Mouse (Mus musculus): ENCODE results near the gene Hmgxb4. TPM values are rescaled to one million over a fixed set of nuclear protein-coding genes. Genes with fewer than 3 reads are reported as not detected.
A peak's percentile ranks its signal among the peaks of the same experiment; 100 is the strongest.

Gene Hmgxb4
- total and polyA plus RNA-seq, 2 experiments from 2014 or later = 24.7 to 66.9 TPM

DNA sequence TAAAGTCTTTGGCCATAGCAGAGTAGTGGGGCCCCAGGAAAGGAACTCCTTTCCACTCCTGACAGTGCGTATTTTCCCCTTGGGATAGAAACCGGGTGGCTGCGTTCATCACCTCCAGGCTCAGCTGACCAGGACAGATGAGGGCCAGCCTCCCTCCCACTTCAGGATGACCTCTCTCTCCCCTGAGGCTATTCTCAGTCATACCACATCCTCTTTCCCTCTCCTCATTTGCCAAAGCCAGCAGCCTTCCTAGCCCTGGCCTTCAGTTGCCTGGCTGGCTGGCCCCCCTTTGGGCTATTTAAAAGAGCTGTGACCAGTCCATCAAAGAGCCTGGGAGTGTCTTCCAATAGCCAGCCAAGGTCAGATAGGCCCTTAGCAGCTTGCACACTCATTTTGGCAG lies 70.1 kb downstream of the Hmgxb4 start:
- Histone ChIP-seq H3K4me1 (ENCODE audit: insufficient read depth, low read length) (no peaks in the 10 kb centered on the region), H3K9me3 (ENCODE audit: low read length) (no peaks in the 10 kb centered on the region), H3K27me3 (ENCODE audit: insufficient read depth, low read length) (no peaks in the 10 kb centered on the region), H3K36me3 (ENCODE audit: insufficient read depth, low read length) (peaks cover 19% of the 10 kb centered on the region; the same call in 1 of the 2 replicates), H3K4me2 (ENCODE audit: low read depth, low read length) (no peak overlapping the region), H3K27ac (no peak overlapping the region), H3K9ac (replicated peaks; ENCODE audit: low read length) (no peak overlapping the region), H3K4me3 (ENCODE audit: low read length) (no peak overlapping the region)
- TF ChIP-seq CTCF (IDR thresholded peaks at IDR 0.05; ENCODE audit: low read depth) = no peak
- no peak for ATAC-seq
- no peak for DNase-seq (ENCODE audit: low spot score)
- 55% methylated on average over 3 of the region's 3 CpGs for WGBS

DNA sequence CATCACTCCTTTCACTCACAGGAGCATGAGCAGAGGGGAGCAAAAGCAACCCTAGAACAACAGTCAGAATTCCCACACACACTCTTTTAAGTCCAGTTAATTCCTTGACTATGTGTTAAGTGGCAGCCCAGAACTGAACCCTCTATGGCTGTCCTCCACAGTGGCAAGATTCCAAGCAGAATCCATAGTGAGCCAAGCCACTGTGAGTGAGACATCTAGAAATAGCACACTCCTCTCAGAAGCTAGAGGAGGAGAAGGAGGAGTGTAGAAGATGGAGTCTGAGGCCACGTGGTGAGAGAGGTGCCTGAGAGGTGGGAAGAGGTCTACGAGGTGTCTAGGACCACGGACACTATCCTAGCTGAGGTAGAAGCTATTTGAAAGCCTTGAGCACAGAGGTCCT lies 71.6 kb downstream of the Hmgxb4 start:
- H3K4me3 ChIP-seq (ENCODE audit: low read length) = no peak overlapping the region
- WGBS = 94% methylated on average over 3 of the region's 3 CpGs
- no peaks in the 10 kb centered on the region for H3K27me3 ChIP-seq (ENCODE audit: insufficient read depth, low read length)
- peaks cover 13% of the 10 kb centered on the region; the same call in 1 of the 2 replicates for H3K36me3 ChIP-seq (ENCODE audit: insufficient read depth, low read length)
- no peak overlapping the region for H3K27ac ChIP-seq
- DNase-seq (ENCODE audit: low spot score) = no peak
- no peak for TF ChIP-seq CTCF (IDR thresholded peaks at IDR 0.05; ENCODE audit: low read depth)
- no peak overlapping the region for H3K9ac ChIP-seq (replicated peaks; ENCODE audit: low read length)
- ATAC-seq = no peak
- H3K4me2 ChIP-seq (ENCODE audit: low read depth, low read length) = no peak overlapping the region
- H3K4me1 ChIP-seq (ENCODE audit: insufficient read depth, low read length) = no peaks in the 10 kb centered on the region
- no peaks in the 10 kb centered on the region for H3K9me3 ChIP-seq (ENCODE audit: low read length)

DNA sequence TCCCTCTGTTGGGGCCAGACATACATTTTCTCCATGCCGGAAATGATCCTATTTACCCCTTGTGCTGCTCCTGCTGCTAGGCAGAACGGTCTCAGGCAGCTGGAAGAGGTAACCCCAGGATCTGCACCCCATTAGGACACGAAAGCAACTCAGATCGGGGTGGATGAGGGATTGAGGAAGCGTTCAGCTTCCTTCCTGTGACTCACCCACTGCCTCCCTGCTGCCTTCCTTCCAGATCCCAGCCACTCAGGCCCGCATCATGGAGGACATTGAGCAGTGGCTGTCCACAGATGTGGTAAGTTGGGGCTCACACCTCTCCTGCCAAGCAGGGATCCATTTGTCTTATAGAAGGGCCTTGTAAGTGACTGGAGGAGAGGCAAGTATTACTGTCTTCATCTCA lies 74.1 kb downstream of the Hmgxb4 start:
- DNase-seq (ENCODE audit: low spot score) = no peak
- H3K27ac ChIP-seq = no peak overlapping the region
- no peaks in the 10 kb centered on the region for H3K4me1 ChIP-seq (ENCODE audit: insufficient read depth, low read length)
- no peak overlapping the region for H3K4me3 ChIP-seq (ENCODE audit: low read length)
- no peak overlapping the region for H3K4me2 ChIP-seq (ENCODE audit: low read depth, low read length)
- no peaks in the 10 kb centered on the region for H3K9me3 ChIP-seq (ENCODE audit: low read length)
- ATAC-seq = no peak
- H3K27me3 ChIP-seq (ENCODE audit: insufficient read depth, low read length) = no peaks in the 10 kb centered on the region
- no peak for TF ChIP-seq CTCF (IDR thresholded peaks at IDR 0.05; ENCODE audit: low read depth)
- 86% methylated on average over 6 of the region's 6 CpGs for WGBS
- H3K9ac ChIP-seq (replicated peaks; ENCODE audit: low read length) = no peak overlapping the region
- peaks cover 13% of the 10 kb centered on the region; the same call in 1 of the 2 replicates for H3K36me3 ChIP-seq (ENCODE audit: insufficient read depth, low read length)

DNA sequence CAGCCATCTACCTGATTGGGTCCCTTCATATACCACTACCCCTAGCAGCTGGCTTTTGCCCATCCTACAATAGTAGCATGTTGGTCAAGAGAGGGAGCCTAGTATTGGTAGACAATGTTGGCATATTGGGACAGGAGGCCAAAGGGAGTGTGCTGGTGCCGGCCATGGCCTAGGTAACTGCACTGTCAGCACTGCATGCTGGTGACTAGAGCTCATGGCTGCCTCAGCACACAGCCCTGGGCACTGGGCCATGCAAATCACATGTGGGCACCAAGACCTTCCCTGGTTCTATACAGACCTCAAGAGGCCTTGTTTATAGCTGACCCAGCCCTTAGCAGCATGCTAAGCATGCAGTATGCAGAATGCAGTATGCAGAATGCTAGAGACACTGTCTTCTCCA lies 77.1 kb downstream of the Hmgxb4 start:
- no peak overlapping the region for H3K4me3 ChIP-seq (ENCODE audit: low read length)
- no peak overlapping the region for H3K4me2 ChIP-seq (ENCODE audit: low read depth, low read length)
- WGBS = 89% methylated on average over 1 of the region's 1 CpGs
- H3K4me1 ChIP-seq (ENCODE audit: insufficient read depth, low read length) = no peaks in the 10 kb centered on the region
- no peak overlapping the region for H3K27ac ChIP-seq
- no peak overlapping the region for H3K9ac ChIP-seq (replicated peaks; ENCODE audit: low read length)
- ATAC-seq = no peak
- TF ChIP-seq CTCF (IDR thresholded peaks at IDR 0.05; ENCODE audit: low read depth) = no peak
- H3K36me3 ChIP-seq (ENCODE audit: insufficient read depth, low read length) = peaks cover 12% of the 10 kb centered on the region; the same call in 1 of the 2 replicates
- DNase-seq (ENCODE audit: low spot score) = no peak
- H3K27me3 ChIP-seq (ENCODE audit: insufficient read depth, low read length) = no peaks in the 10 kb centered on the region
- no peaks in the 10 kb centered on the region for H3K9me3 ChIP-seq (ENCODE audit: low read length)

DNA sequence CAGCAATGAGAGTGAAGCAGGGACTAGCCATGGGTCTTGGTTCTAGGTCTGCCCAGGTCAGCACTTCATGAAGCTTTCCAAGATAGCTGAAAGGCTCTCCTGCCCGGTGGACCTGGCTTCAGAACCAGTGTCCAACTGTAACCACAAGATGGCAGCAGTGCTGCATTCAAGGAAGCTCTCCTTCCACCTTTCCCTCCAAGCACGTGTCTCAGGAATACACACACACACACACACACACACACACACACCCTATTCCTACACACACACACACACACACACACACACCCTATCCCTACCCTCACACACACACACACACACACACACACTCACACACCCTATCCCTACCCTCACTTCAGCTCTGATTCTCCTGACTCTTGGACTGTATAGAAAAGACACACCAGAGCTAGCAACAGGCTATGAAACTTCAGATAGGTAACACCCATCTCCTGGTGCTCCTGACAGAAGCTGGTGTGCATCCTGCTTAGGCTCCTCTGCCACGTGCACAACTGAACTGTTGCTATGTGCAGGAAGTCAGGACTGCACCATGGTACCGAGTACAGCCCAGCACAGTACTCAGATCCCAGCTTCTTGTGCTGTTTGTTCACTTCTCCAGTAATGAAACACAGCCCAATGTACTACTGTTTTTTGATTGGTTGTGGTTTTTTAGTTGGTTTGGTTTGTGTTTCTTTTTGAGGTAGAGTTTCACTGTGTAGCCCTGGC lies 78.6 kb downstream of the Hmgxb4 start:
- peak; percentile 99 for TF ChIP-seq CTCF (IDR thresholded peaks at IDR 0.05; ENCODE audit: low read depth)
- Histone ChIP-seq H3K9me3 (ENCODE audit: low read length) (no peaks in the 10 kb centered on the region), H3K4me3 (ENCODE audit: low read length) (no peak overlapping the region), H3K4me1 (ENCODE audit: insufficient read depth, low read length) (no peaks in the 10 kb centered on the region), H3K9ac (replicated peaks; ENCODE audit: low read length) (no peak overlapping the region), H3K4me2 (ENCODE audit: low read depth, low read length) (no peak overlapping the region), H3K27me3 (ENCODE audit: insufficient read depth, low read length) (no peaks in the 10 kb centered on the region), H3K27ac (no peak overlapping the region), H3K36me3 (ENCODE audit: insufficient read depth, low read length) (no peaks in the 10 kb centered on the region)
- ATAC-seq (peak; percentile 88), DNase-seq (ENCODE audit: low spot score) (peak; percentile 90)
- 30% methylated on average over 4 of the region's 4 CpGs for WGBS

DNA sequence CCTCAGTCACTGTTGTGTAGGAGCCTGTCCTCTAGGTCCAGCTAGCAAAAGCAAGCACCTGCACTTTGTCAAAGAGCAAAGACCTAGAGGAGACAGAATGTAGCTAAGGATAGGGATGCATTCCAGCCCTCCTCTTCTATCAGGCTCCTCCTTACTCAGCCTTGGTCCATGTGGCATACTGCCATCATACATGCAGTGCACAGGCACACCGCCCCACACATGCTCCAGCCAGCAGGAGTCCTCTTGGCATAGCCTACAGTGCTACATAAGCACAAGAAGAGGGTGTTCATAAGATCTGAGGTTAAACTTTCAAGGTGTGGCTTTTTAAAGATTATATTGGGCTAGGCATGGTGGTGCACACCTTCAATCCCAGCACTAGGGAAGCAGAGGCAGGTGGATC lies 81.7 kb downstream of the Hmgxb4 start:
- Histone ChIP-seq H3K4me3 (ENCODE audit: low read length) (no peak overlapping the region), H3K4me2 (ENCODE audit: low read depth, low read length) (no peak overlapping the region), H3K9me3 (ENCODE audit: low read length) (no peaks in the 10 kb centered on the region), H3K27me3 (ENCODE audit: insufficient read depth, low read length) (no peaks in the 10 kb centered on the region), H3K4me1 (ENCODE audit: insufficient read depth, low read length) (no peaks in the 10 kb centered on the region), H3K9ac (replicated peaks; ENCODE audit: low read length) (no peak overlapping the region), H3K36me3 (ENCODE audit: insufficient read depth, low read length) (no peaks in the 10 kb centered on the region), H3K27ac (no peak overlapping the region)
- ATAC-seq (no peak), DNase-seq (ENCODE audit: low spot score) (no peak)
- no peak for TF ChIP-seq CTCF (IDR thresholded peaks at IDR 0.05; ENCODE audit: low read depth)
- WGBS = 44% methylated on average over 1 of the region's 1 CpGs

DNA sequence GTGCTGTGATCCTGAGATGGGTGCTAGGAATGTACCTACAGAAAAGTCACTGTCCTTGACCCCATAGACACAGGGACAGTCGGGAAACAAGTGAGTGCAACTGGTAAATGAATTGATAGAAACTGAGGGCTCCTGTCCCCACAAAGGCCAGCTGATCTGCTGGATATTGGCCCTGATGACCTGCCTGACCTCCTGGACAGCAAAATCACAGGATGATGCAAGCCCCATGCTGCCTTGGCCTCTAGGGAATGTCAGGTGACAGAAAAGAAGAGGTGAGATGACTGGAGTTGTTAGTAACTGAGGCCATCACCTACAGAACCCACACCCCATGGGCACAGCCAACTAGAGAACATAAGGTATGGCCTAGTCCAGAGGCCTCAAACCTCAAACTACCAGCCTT lies 85.1 kb downstream of the Hmgxb4 start:
- ATAC-seq (no peak), DNase-seq (ENCODE audit: low spot score) (no peak)
- Histone ChIP-seq H3K4me2 (ENCODE audit: low read depth, low read length) (no peak overlapping the region), H3K9me3 (ENCODE audit: low read length) (no peaks in the 10 kb centered on the region), H3K4me1 (ENCODE audit: insufficient read depth, low read length) (no peaks in the 10 kb centered on the region), H3K9ac (replicated peaks; ENCODE audit: low read length) (no peak overlapping the region), H3K36me3 (ENCODE audit: insufficient read depth, low read length) (no peaks in the 10 kb centered on the region), H3K27me3 (ENCODE audit: insufficient read depth, low read length) (no peaks in the 10 kb centered on the region), H3K4me3 (ENCODE audit: low read length) (no peak overlapping the region), H3K27ac (no peak overlapping the region)
- 87% methylated on average over 1 of the region's 1 CpGs for WGBS
- TF ChIP-seq CTCF (IDR thresholded peaks at IDR 0.05; ENCODE audit: low read depth) = no peak

Measured in hindbrain, postnatal 0 days (tissue).